Mouse (Mus musculus): ENCODE results near the gene Il4ra. TPM values are rescaled to one million over a fixed set of nuclear protein-coding genes. Genes with fewer than 3 reads are reported as not detected.
A peak's percentile ranks its signal among the peaks of the same experiment; 100 is the strongest.

Il4ra gene
- 1 to 10 TPM; 4.3 to 4.7 TPM for total RNA-seq (2021)
- long read RNA-seq, experiment 1, partial matches to known transcripts = 3 of 4 reads
- long read RNA-seq, experiment 1, other reads (novel, unspliced or antisense) = 1 of 4 reads
- long read RNA-seq, experiment 2, full-length matches to known transcripts = 8 of 12 reads
- long read RNA-seq, experiment 2, partial matches to known transcripts = 0 of 12 reads
- long read RNA-seq, experiment 2, other reads (novel, unspliced or antisense) = 4 of 12 reads

DNA sequence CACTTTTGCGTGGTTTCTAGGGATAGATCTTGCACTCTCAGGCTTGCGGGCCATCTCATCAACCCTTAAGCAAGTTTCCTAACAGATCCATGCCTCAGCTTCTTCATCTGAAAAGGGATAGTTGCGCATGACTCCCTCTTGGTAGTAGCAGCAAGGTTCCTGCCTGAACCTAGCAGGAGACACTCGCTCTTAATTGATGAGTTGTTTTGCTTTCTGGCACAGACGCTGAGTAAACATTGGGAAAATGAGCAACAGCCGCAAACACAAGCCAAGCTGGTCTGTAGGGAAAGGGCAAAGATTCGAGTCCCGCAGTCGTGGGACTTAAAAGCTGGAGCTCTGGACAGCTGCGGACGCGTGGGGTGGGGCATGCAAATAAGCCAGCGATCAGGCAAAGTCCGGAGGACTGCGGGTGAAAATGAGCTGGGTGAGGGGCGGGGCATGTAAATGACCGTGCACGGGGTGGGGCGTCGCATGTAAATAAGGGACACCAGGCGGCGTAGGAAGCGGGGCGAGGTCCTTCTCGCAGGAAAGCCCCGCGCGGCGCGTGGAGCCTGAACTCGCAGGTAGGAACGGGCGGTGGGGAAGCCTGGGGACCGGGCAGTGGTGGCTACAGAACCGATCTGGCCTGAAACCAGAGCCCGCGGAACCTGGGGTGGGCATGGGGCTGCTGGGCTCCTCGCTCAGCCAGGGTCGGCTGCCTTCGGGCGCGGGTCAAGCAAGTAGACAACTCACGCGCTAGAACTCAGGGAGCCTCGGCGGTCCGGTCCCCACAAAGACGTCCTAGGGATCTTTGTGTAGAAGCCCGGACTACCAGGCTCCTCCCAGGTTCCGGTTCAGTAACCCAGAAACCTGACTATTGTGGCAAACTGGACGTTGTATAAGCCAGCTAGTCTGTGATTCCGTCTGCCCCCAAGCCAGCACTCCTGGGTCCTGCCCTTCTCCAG lies at the start of gene Il4ra:
Gene Il4ra, plus strand, starts transcription at position 355 of the 944 bp plus-strand sequence.
- peak; percentile 91 for DNase-seq

- no peak for DNase-seq
Measured at GRCm38 (mm10) chr7:125503374-125504092, 48.4 kb upstream of the Il4ra start.

- DNase-seq = no peak
Measured at GRCm38 (mm10) chr7:125504618-125505017, 47.3 kb upstream of the Il4ra start.

DNA sequence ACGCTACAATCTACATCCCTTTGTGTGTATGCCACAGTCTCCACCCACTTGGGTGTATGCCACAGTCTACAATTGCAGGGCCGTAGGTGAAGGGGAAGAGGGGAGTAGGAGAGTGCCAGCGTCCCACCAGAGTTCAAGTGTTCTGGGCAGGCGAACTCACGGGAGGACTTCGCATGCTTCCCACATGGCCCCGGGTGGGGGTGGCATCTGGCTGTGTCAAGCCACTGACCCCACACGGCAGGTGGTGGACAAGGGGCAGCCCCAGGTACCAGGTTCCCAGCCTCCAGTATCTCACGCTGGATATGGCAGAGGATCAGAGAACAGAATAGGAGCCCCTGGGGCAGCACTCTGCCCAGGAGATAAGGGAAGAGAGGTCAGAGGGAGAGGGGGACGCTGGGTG lies 46.4 kb upstream of the Il4ra start:
- DNase-seq = no peak

GRCm38 (mm10) chr7:125507279-125507678 lies 44.6 kb upstream of the Il4ra start:
- no peak for DNase-seq

DNA sequence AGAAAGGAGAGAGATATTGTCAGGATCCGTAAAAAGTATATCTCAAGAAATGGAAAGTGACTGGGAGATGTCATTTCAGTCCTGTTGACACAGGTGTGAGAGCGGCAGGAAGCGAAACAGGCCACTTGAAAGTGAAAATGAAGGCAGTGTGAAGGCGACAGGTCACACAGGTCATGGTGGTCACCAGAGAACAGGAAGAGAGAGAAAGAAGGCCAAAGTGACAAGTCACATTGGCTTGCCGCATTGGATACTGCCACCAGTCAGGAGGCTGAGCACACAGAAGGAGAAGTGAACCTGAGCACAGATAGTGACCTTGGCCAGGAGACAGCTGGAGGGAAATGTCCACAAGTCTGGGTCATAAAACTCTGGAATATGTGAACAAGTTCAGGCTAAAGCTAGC lies 40.5 kb upstream of the Il4ra start:
- DNase-seq = no peak

- DNase-seq = no peak
Measured at GRCm38 (mm10) chr7:125511852-125512251, 40.1 kb upstream of the Il4ra start.

DNA sequence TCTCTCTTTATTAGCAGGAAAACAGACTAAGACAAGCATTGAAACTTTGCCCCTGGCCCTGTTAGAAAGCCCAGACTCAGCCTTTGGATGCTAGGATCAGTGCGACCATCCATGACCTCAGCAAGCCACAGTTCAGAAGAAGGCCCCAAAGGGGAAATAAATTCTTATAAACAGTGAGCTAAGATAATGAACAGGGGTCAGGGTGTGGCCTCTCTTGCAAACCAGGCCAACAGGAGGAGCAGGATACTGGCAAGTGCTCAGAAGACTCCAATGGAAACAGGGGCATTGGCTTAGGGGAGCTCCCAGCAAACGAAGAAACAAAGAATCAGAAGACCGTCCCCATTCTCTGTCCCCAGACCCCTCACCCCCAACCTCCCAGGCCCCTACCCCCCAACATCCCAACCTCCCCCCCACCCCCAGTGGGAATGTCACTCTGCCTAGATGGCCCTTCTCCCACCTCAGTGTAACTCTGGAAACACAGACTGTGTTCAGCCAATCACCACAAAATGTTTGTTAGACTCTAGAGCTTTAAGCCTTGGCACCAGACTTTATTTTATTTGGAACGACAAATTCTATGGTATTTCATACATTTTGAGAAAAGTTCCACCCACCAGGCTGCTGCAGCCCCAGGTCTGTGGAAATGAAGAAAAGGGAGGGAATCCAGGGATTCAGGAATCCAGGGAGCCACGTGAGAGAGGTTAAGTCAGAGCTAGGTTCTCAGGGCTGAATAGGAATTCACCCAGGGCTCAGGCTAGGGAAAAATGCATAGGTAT lies 36.7 kb upstream of the Il4ra start:
- DNase-seq = peak; percentile 5

DNA sequence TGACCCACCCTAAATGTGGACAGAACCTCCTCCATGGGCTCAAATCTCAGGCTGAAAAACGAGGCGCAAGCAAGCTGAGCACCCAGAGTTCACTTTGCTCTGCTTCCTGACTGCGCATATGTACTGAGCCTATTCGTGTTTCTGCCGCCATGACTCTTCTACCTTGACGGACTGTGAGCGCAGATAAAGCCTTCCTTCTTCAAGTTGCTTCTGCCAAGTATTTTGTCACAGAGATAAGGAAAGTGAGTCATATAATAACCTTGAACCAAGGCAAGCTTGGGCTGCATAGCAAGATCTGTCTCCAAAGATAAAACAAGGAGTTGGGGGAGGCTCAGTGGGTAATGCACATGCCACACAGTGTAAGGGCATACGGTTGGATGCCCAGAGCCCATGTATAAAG lies 35.2 kb upstream of the Il4ra start:
- no peak for DNase-seq

DNA sequence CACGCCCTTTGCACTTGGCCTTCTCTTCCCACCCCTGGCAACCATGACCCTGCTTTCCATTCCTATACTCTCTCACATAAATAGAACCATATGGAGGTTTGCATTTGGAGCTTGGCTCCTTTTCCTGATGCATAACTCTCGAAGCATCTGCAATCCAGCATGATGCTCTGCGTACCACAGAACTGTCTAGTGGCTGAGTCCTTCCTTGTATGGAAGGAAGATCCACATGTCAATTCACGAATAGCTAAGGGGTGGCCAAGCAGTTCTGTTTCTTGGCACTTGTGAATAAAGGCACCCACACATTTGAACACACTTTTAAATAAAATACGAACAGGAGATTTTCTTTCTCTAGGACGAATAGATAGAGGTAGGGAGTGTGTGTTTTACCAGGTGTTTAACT lies 34.5 kb upstream of the Il4ra start:
- no peak for DNase-seq

DNA sequence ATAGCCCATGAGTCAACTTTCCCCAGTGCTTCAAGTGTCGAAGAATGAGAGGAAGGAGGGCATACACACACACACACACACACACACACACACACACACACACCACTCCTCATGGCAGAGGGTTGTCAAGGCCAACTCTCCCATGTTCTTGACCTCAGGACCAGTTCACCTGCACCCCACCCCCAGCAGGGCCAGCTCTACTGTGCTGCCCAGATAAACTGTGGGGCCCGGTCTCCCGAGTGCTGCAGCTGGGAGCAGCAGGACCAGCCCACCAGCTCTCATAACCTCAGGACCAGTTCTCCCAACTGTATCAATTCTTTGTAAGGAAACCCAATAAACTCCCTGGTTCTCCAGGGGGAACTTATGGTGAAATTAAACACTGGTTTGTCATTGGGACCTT lies 32.2 kb upstream of the Il4ra start:
- no peak for DNase-seq

DNA sequence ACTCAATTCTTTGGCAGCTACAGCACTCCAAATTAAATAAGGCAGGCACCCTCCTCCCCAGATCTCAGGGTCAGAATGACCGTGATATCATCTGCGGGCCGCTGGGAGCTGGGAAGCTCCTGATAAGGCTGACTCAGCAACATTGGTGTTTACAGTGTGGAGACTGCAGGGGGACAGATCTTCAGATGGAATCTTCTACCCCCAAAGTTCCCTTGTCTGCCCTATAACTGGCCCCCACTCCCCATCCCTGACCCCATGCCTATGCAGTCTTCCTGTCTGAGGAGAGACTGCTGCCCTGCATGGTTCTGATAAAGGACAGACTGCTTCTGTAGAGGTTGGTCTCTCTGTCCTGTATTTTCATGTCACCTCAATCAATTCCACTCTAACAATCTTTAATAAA lies 28.9 kb upstream of the Il4ra start:
- peak; percentile 9 for DNase-seq

GRCm38 (mm10) chr7:125527186-125527585 lies 24.7 kb upstream of the Il4ra start:
- DNase-seq = no peak

DNA sequence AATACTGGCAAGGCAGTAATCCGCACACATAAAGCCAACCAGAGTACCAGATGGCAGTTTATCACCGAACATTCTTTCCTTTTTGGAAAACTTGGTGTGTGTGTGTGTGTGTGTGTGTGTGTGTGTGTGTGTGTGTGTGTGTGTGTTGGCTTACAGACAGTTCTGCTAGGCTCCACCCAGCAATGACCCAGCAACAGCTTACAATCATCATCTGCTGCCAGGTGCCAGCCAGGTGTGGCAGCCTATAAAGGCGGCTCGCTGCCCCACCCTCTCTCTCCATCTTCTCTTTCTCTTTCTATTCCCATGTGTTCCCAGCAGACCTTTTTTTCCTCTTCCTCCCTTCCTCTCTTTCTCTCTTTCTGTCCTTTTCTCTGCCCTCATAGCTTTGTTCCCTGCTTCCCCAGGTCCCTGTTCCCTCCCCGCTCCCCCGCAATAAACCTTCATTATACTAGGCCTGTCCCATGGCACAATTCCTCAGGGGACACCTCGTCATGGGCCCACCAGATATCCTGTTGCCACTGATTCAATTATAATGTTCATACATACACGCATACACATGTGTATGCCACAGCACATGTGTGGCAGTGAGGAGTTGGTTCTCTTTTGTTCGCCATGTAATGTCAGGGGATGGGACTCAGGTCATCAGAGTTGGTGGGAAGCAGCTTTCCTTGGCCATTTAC lies 23.9 kb upstream of the Il4ra start:
- no peak for DNase-seq

DNA sequence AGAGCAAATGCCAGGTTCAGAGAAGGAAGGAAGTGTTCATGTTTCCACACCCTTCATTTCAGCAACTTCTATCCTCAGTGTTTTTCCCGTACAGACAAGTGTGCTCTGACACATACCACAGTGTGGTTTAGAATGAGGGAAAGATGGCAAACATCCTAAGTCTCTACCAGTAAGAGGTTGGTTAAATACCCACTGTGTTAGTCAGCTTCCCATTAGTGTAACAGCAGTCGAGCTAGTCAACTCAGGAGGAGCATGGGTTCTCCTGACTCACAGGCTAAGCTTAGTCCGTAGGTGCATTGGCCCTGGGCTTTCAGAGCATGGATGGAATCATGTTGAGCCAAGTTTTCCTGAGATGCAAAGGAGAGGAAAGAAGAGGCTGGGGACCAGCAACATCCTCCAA lies 12.6 kb upstream of the Il4ra start:
- DNase-seq = no peak

- DNase-seq = no peak
Measured at GRCm38 (mm10) chr7:125541026-125541425, 10.9 kb upstream of the Il4ra start.

DNA sequence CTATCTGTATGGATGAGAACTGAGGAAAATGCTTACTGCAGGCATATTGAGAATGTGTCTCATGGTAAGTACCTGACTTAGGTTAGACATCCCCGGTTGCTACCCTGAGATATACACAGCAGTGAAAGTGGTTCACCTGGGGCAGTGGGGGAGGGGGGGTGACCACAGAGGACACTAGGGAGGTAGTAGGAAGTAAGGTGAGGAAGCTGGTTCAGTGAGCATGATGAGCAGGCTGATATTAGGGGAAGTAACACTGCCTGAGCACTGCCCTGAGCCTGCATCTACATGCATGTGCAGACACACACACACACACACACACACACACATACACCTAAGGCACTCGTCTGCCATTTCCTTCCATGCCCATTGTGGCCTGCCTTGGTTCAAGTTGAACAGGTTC lies 10.1 kb upstream of the Il4ra start:
- no peak for DNase-seq

DNA sequence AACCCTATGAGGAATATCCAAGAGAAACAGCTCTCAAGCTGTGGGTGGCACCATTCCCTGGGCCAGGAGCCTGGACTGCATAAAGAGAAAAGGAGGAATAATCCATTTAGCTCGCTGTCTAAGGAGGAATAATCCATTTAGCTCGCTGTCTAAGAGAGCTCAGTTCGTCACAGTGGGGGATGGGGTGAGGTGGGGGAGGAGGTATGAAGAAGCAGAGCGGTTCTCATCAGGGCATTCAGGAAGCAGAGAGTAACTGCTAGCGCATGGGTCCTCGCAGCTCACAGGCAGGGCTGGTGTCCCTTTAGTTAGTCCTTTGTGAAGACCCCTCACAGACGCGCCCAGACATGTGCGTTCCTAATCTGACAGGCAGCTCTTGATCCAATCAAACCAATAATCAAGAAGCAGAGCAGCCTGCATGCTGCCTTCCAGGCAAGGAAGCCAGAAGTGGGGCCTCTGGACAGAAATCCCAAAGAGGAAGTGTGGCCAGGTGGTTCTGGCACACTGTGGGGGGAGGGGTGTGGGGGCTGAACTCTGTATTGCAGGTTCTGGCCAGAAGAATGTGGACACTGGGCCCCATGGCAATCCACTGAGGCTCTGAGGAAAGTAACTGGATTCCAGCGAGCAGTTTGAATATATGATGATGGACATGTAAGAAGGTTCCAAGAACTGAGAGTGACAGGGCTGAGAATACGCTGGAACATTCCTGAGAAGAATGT lies 9.4 kb upstream of the Il4ra start:
- no peak for DNase-seq

GRCm38 (mm10) chr7:125543497-125543896 lies 8.4 kb upstream of the Il4ra start:
- no peak for DNase-seq

DNA sequence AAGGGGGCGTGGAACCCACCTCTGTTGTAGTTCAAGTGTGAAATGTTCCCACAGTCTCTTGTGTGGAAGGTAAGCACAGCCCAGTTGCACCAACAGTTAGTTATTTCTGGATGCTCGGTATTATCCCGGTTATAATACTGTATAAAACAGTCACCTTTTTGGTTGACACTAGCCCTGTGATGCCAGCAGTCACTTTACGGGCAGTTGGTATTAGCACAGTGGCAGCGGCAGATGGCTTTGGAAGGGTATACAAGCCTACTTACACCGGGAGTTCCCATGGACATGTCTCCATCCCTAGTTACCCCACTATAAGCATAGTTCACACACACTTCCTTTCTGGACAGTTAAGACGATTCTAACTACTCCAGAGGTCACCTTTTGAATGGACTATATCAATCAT lies 6.6 kb upstream of the Il4ra start:
- DNase-seq = no peak

GRCm38 (mm10) chr7:125546727-125547126 lies 5.2 kb upstream of the Il4ra start:
- DNase-seq = no peak
